Mouse (Mus musculus) CD8-positive naive resting alpha-beta T cell, adult 57 days (primary cell): ENCODE data around the gene Mageb3. TPM values are rescaled to one million over a fixed set of nuclear protein-coding genes. Genes with fewer than 3 reads are reported as not detected.

Experiments
- total RNA-seq: library from RNA; stranded (reverse); gene quantifications from one replicate; pipeline ENCODE4 v1.2.4, GENCODE M21; 2023

Mageb3 gene
- total RNA-seq = not detected

GRCm38 (mm10) chr2:121955765-121956223 is at the start of gene Mageb3, which contains the start of gene Ctdspl2:
Gene Mageb3 (minus strand): TSS chr2:121956092.
Gene Ctdspl2 (plus strand): TSS chr2:121956001.

Other genes starting within 250 kb of the Mageb3 start
- gene Frmd5, start 149.0 kb downstream of the Mageb3 start, total RNA-seq = not detected
- 18.1 TPM for gene Casc4, start 89.1 kb downstream of the Mageb3 start, total RNA-seq
- gene Ctdspl2, start 91 bp downstream of the Mageb3 start, total RNA-seq = 43.9 TPM
- 44.6 TPM for gene Eif3j1, start 72.5 kb upstream of the Mageb3 start, total RNA-seq
- gene Spg11, start 162.3 kb upstream of the Mageb3 start, total RNA-seq = 27.0 TPM
- 2,769 TPM for gene B2m, start 191.6 kb upstream of the Mageb3 start, total RNA-seq
- gene Trim69, start 204.6 kb upstream of the Mageb3 start, total RNA-seq = 1.3 TPM
- not detected for gene Patl2, start 230.1 kb upstream of the Mageb3 start, total RNA-seq
- gene Terb2, start 230.2 kb upstream of the Mageb3 start, total RNA-seq = not detected